Mouse (Mus musculus) hindbrain, postnatal 0 days (tissue): ENCODE results near the gene Mmp28. TPM values are rescaled to one million over a fixed set of nuclear protein-coding genes. Genes with fewer than 3 reads are reported as not detected.

Experiments used
- ATAC-seq: fragments of 200-750 bp; cut with Nextera tagmentation; 2 replicates; pipeline ENCODE4 v1.8.0; 2017; ENCODE audit warnings: mild to moderate bottlenecking, moderate TSS enrichment, moderate library complexity
- DNase-seq: peaks from one replicate; pipeline ENCODE4 v3.0.0-alpha.2; 2015; ENCODE audit warnings: low spot score
- H3K27ac ChIP-seq: fragments of 300-500 bp; sonication (generic); 2 replicates; pipeline ENCODE4 v1.5.1; 2014; ENCODE audit warnings: mild to moderate bottlenecking
- H3K27me3 ChIP-seq: fragments of 300-500 bp; sonication (generic); 2 replicates; pipeline ENCODE4 v1.6.1; 2014; ENCODE audit warnings: low read length, mixed read lengths; ENCODE audit not compliant: insufficient read depth
- H3K36me3 ChIP-seq: fragments of 300-500 bp; sonication (generic); 2 replicates; pipeline ENCODE4 v1.6.1; 2014; ENCODE audit warnings: low read length, mixed read lengths; ENCODE audit not compliant: insufficient read depth
- H3K4me1 ChIP-seq: fragments of 300-500 bp; sonication (generic); 2 replicates; pipeline ENCODE4 v1.6.1; 2014; ENCODE audit warnings: antibody characterized with exemption, low read length, mixed read lengths; ENCODE audit not compliant: insufficient read depth
- H3K4me2 ChIP-seq: fragments of 300-500 bp; sonication (generic); 2 replicates; pipeline ENCODE4 v1.6.1; 2014; ENCODE audit warnings: low read depth, mild to moderate bottlenecking, low read length, moderate library complexity, mixed read lengths
- H3K4me3 ChIP-seq: fragments of 300-500 bp; sonication (generic); 2 replicates; pipeline ENCODE4 v1.5.1; 2014; ENCODE audit warnings: low read length
- H3K9ac ChIP-seq: fragments of 300-500 bp; sonication (generic); replicated peaks from 2 replicates; pipeline ENCODE4 v1.6.1; 2014; ENCODE audit warnings: mild to moderate bottlenecking, low read length, moderate library complexity, mixed read lengths
- H3K9me3 ChIP-seq: fragments of 300-500 bp; sonication (generic); 2 replicates; pipeline ENCODE4 v1.6.1; 2016; ENCODE audit warnings: low read length, mixed read lengths
- CTCF ChIP-seq: IDR thresholded peaks from 2 replicates; pipeline ENCODE4 v1.5.1; 2016; ENCODE audit warnings: antibody characterized with exemption, control low read depth, low read depth
- WGBS: fragments of 180-500 bp; shearing (Covaris S2); extraction: QIAGEN DNeasy Blood & Tissue Kit; methylation state at CpG from one replicate; pipeline ENCODE4 v1.1.7; 2014; 5-methylcytosine and 5-hydroxymethylcytosine counted together
- polyA plus RNA-seq: library from polyadenylated mRNA; unstranded; fragments of >200 nt; fragmentation: Nextera tagmentation; extraction: Ambion mirVana; gene quantifications from 2 replicates; pipeline ENCODE4 v1.2.1, GENCODE M21; 2015
- total RNA-seq: library from RNA; depleted of rRNA; stranded (reverse); fragments of >200 nt; gene quantifications from 2 replicates; pipeline ENCODE4 v1.2.3, GENCODE M21; 2014

Mmp28 gene
- total and polyA plus RNA-seq, 2 experiments from 2014 or later, result 2.6 to 9.1 TPM

- no peaks in the 10 kb centered on the region for H3K9me3 ChIP-seq
- ATAC-seq (no peak), DNase-seq (no peak)
- no peaks in the 10 kb centered on the region for H3K36me3 ChIP-seq
- H3K4me3 ChIP-seq, result no peak overlapping the region
- WGBS, result 60% methylated on average over 9 of the region's 9 CpGs
- no peak overlapping the region for H3K9ac ChIP-seq
- H3K4me1 ChIP-seq, result peaks cover 6% of the 10 kb centered on the region; the same call in 1 of the 2 replicates
- no peak overlapping the region for H3K4me2 ChIP-seq
- no peak for TF ChIP-seq CTCF
- no peaks in the 10 kb centered on the region for H3K27me3 ChIP-seq
- H3K27ac ChIP-seq, result no peak overlapping the region
Observed at GRCm38 (mm10) chr11:83457912-83458601, 4.8 kb downstream of the Mmp28 start.

GRCm38 (mm10) chr11:83457257-83457656, 5.6 kb downstream of the Mmp28 start:
- Histone ChIP-seq H3K4me2 (no peak overlapping the region), H3K27me3 (no peaks in the 10 kb centered on the region), H3K9ac (no peak overlapping the region), H3K4me3 (no peak overlapping the region), H3K27ac (no peak overlapping the region), H3K9me3 (no peaks in the 10 kb centered on the region), H3K36me3 (no peaks in the 10 kb centered on the region), H3K4me1 (peaks cover 2% of the 10 kb centered on the region; the same call in 1 of the 2 replicates)
- 31% methylated on average over 7 of the region's 7 CpGs for WGBS
- TF ChIP-seq CTCF, result no peak
- DNase-seq, result no peak
- no peak for ATAC-seq

- H3K4me2 ChIP-seq, result no peak overlapping the region
Observed at GRCm38 (mm10) chr11:83455608-83456007, 7.3 kb downstream of the Mmp28 start.

GRCm38 (mm10) chr11:83454548-83454947, 8.3 kb downstream of the Mmp28 start:
- no peaks in the 10 kb centered on the region for H3K27me3 ChIP-seq
- H3K36me3 ChIP-seq, result no peaks in the 10 kb centered on the region
- no peak overlapping the region for H3K4me2 ChIP-seq
- no peak for ATAC-seq
- H3K4me3 ChIP-seq, result no peak overlapping the region
- H3K9me3 ChIP-seq, result no peaks in the 10 kb centered on the region
- H3K9ac ChIP-seq, result no peak overlapping the region
- WGBS, result 25% methylated on average over 4 of the region's 4 CpGs
- no peak for DNase-seq
- H3K27ac ChIP-seq, result no peak overlapping the region
- no peak for TF ChIP-seq CTCF
- H3K4me1 ChIP-seq, result no peaks in the 10 kb centered on the region

More at GRCm38 (mm10) chr11:83455608-83456007, 7.3 kb downstream of the Mmp28 start:
- Histone ChIP-seq H3K36me3 (no peaks in the 10 kb centered on the region), H3K27me3 (no peaks in the 10 kb centered on the region), H3K27ac (no peak overlapping the region), H3K9me3 (no peaks in the 10 kb centered on the region), H3K9ac (no peak overlapping the region), H3K4me3 (no peak overlapping the region), H3K4me1 (no peaks in the 10 kb centered on the region)
- no peak for TF ChIP-seq CTCF
- DNase-seq (no peak), ATAC-seq (no peak)
- WGBS, result 79% methylated on average over 3 of the region's 3 CpGs

- ATAC-seq, result no peak
- Histone ChIP-seq H3K4me1 (no peaks in the 10 kb centered on the region), H3K27me3 (no peaks in the 10 kb centered on the region), H3K36me3 (no peaks in the 10 kb centered on the region), H3K9ac (no peak overlapping the region), H3K4me2 (no peak overlapping the region), H3K27ac (no peak overlapping the region), H3K4me3 (no peak overlapping the region), H3K9me3 (no peaks in the 10 kb centered on the region)
- no peak for TF ChIP-seq CTCF
- DNase-seq, result no peak
- WGBS, result 79% methylated on average over 10 of the region's 10 CpGs
Observed at GRCm38 (mm10) chr11:83451281-83451680, 11.6 kb downstream of the Mmp28 start.

GRCm38 (mm10) chr11:83450550-83450949, 12.3 kb downstream of the Mmp28 start:
- no peak for ATAC-seq
- WGBS, result 35% methylated on average over 1 of the region's 1 CpGs

GRCm38 (mm10) chr11:83449298-83449697, 13.6 kb downstream of the Mmp28 start:
- Histone ChIP-seq H3K4me2 (no peak overlapping the region), H3K36me3 (no peaks in the 10 kb centered on the region), H3K4me3 (no peak overlapping the region), H3K9ac (no peak overlapping the region), H3K27me3 (peaks cover 10% of the 10 kb centered on the region; the same call in 1 of the 2 replicates), H3K27ac (no peak overlapping the region), H3K9me3 (no peaks in the 10 kb centered on the region), H3K4me1 (no peaks in the 10 kb centered on the region)
- WGBS, result 65% methylated on average over 4 of the region's 4 CpGs
- DNase-seq (no peak), ATAC-seq (no peak)
- no peak for TF ChIP-seq CTCF

More at GRCm38 (mm10) chr11:83450550-83450949, 12.3 kb downstream of the Mmp28 start:
- H3K4me3 ChIP-seq, result no peak overlapping the region
- no peak overlapping the region for H3K27ac ChIP-seq
- no peaks in the 10 kb centered on the region for H3K4me1 ChIP-seq
- TF ChIP-seq CTCF, result no peak
- H3K36me3 ChIP-seq, result no peaks in the 10 kb centered on the region
- H3K4me2 ChIP-seq, result no peak overlapping the region
- H3K9me3 ChIP-seq, result no peaks in the 10 kb centered on the region
- DNase-seq, result no peak
- H3K27me3 ChIP-seq, result no peaks in the 10 kb centered on the region
- no peak overlapping the region for H3K9ac ChIP-seq
